Mouse (Mus musculus) kidney, adult 2 months (tissue): ENCODE measurements around the gene Adgrl1. TPM values are rescaled to one million over a fixed set of nuclear protein-coding genes. Genes with fewer than 3 reads are reported as not detected.

Experiments
- DNase-seq: peaks from one replicate; pipeline ENCODE4 v3.0.0; 2021
- H3K27ac ChIP-seq: fragments of 200-500 bp; 2 replicates; pipeline ENCODE4 v1.5.1; 2012; ENCODE audit warnings: low read depth, low read length, control low read depth, inconsistent platforms; ENCODE audit not compliant: insufficient read depth
- H3K27me3 ChIP-seq: fragments of 200-500 bp; replicated peaks from 2 replicates; pipeline ENCODE4 v1.6.1; 2012; ENCODE audit warnings: mild to moderate bottlenecking, moderate library complexity, low read length, inconsistent platforms; ENCODE audit not compliant: control insufficient read depth, insufficient read depth
- H3K36me3 ChIP-seq: fragments of 200-500 bp; 2 replicates; pipeline ENCODE4 v1.6.1; 2012; ENCODE audit warnings: mild to moderate bottlenecking, moderate library complexity, low read length, inconsistent platforms; ENCODE audit not compliant: control insufficient read depth, insufficient read depth
- H3K4me1 ChIP-seq: fragments of 200-500 bp; 2 replicates; pipeline ENCODE4 v1.6.1; 2011; ENCODE audit warnings: low read length; ENCODE audit not compliant: control insufficient read depth, insufficient read depth
- H3K4me3 ChIP-seq: fragments of 200-500 bp; 2 replicates; pipeline ENCODE4 v1.5.1; 2011; ENCODE audit warnings: mild to moderate bottlenecking, low read depth, low read length, control low read depth; ENCODE audit not compliant: insufficient read depth
- CTCF ChIP-seq: fragments of 200-500 bp; conservative IDR thresholded peaks from 2 replicates; pipeline ENCODE4 v1.5.1; 2011; ENCODE audit warnings: low read depth, mild to moderate bottlenecking, control low read depth, low read length, moderate library complexity, mixed read lengths; ENCODE audit not compliant: insufficient read depth, insufficient read length
- POLR2A ChIP-seq: fragments of 200-500 bp; IDR thresholded peaks from one replicate; pipeline ENCODE4 v1.6.1; 2011; ENCODE audit warnings: low read depth, low read length, control low read depth
- WGBS: fragments of 180-500 bp; shearing (Covaris S2); methylation state at CpG from one replicate; pipeline ENCODE4 v1.1.7; 2018; 5-methylcytosine and 5-hydroxymethylcytosine counted together
- polyA plus RNA-seq: library from polyadenylated mRNA; depleted of rRNA; stranded (reverse); fragments of >200 nt; gene quantifications from 2 replicates; pipeline ENCODE4 v1.2.3, GENCODE M21; 2012

Gene Adgrl1
- polyA plus RNA-seq, 1 experiment: 28.7 TPM

DNA sequence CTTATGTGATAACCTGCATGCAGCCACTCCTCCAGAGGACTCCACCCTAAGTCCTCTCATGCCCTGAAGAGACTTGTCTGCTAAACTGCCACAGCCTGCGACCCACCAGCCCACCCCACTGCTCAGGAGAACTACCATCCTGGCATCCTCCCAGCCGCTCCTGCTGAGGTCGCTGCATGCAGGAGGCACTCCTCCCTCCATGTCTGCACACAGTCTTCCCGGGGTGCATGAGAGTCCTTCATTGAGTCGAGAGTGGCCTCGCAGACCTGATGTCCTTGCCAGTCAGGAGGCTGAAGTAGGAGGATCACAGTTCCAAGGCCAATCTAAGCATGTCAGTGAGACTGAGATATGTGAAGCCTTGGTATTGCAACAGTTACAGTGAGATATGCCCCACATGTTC is 17.7 kb downstream of the Adgrl1 start:
- Histone ChIP-seq H3K36me3 (no peaks in the 10 kb centered on the region), H3K27ac (no peak overlapping the region), H3K27me3 (no peaks in the 10 kb centered on the region), H3K4me3 (no peak overlapping the region), H3K4me1 (no peaks in the 10 kb centered on the region)
- DNase-seq: no peak
- 79% methylated on average over 6 of the region's 6 CpGs for WGBS
- TF ChIP-seq CTCF (no peak), POLR2A (no peak)

GRCm38 (mm10) chr8:83921558-83921957 is 21.7 kb downstream of the Adgrl1 start:
- DNase-seq: peak; percentile 78
- Histone ChIP-seq H3K27me3 (no peaks in the 10 kb centered on the region), H3K27ac (no peak overlapping the region), H3K4me1 (peaks cover 17% of the 10 kb centered on the region), H3K4me3 (no peak overlapping the region), H3K36me3 (no peaks in the 10 kb centered on the region)
- WGBS: 78% methylated on average over 3 of the region's 3 CpGs
- TF ChIP-seq CTCF (peak; percentile 61), POLR2A (no peak)

DNA sequence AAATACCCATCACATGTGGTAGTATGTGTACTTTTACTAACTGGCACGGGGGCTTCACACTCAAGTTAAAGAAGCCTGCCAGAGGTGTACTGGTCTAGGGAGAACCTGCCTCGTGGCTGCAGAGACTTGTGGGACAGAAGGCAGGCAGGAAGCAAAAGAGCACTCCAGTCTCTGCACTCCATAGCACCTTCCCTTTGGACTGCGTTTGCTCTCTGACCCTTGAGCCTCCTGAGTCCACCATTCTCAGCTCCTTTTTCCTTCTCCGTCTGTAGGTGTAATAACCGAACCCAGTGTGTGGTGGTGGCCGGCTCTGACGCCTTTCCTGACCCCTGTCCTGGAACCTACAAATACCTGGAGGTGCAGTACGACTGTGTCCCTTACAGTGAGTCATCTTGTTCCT is 22.8 kb downstream of the Adgrl1 start:
- peak; percentile 59 for DNase-seq
- Histone ChIP-seq H3K27ac (peak overlapping the region; percentile 34; the same call in 1 of the 2 replicates), H3K36me3 (no peaks in the 10 kb centered on the region), H3K4me1 (peaks cover 17% of the 10 kb centered on the region), H3K27me3 (no peaks in the 10 kb centered on the region), H3K4me3 (no peak overlapping the region)
- TF ChIP-seq POLR2A (no peak), CTCF (no peak)
- 66% methylated on average over 8 of the region's 8 CpGs for WGBS

DNA sequence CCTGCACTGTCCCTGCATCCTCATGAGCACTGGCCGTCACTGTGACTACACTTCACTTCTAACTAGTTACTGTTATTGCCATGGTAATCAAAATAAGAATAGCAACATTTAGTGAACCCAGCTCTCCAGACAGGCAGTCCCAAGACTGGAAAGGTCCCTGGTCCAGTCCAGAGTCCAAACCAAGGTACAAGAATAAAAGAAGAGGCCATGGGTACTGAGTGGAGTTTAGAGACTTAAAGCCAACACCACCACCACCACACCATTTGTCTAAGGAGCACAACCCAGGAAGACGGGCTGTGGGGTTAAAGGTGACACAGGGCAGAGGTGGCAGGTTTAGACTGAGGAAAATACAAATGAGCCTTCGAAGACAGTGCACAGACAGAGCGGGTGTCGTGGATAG is 24.7 kb downstream of the Adgrl1 start:
- TF ChIP-seq CTCF (no peak), POLR2A (no peak)
- Histone ChIP-seq H3K4me3 (no peak overlapping the region), H3K27me3 (no peaks in the 10 kb centered on the region), H3K27ac (peak overlapping the region; percentile 76), H3K4me1 (peaks cover 17% of the 10 kb centered on the region), H3K36me3 (no peaks in the 10 kb centered on the region)
- DNase-seq: peak; percentile 81
- 73% methylated on average over 5 of the region's 5 CpGs for WGBS

DNA sequence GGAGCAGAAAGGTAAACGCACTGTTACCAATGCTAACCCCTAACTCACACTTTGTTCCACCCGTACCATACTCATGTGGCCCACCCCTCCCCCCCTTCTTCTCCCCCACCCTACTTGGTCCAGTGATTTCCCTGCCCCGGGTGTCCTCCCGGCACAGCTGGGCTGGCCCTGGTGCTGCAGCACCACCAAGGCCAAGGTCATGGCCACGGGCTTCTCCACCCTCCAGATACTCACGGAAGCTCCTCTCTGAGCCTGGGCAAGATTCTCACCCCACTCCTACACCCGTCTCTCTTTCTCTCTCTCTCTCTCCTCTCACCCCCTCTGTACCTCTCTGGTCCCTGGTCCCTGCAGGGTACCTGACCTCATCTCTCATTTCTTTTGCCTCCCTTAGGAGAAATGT is 26.4 kb downstream of the Adgrl1 start:
- no peak overlapping the region for H3K4me3 ChIP-seq
- H3K4me1 ChIP-seq: peaks cover 17% of the 10 kb centered on the region
- H3K27ac ChIP-seq: no peak overlapping the region
- H3K27me3 ChIP-seq: no peaks in the 10 kb centered on the region
- no peaks in the 10 kb centered on the region for H3K36me3 ChIP-seq
- WGBS: 31% methylated on average over 7 of the region's 7 CpGs
- TF ChIP-seq CTCF (no peak), POLR2A (no peak)
- peak; percentile 31 for DNase-seq

DNA sequence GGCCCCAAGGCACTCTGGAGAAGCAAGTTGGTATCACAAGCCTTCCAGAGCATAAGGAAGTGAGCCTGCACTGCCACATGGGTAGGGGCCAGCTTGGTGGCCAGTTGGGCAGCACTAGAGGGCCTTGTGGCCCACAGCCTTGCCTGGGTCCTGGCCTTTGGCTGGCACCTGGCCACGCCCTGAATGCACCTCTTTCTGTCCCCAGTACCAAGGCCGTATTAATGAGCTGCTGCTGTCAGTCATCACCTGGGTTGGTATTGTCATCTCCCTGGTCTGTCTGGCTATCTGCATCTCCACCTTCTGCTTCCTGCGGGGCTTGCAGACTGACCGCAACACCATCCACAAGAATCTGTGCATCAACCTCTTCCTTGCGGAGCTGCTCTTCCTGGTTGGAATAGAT is 34.3 kb downstream of the Adgrl1 start:
- 85% methylated on average over 5 of the region's 5 CpGs for WGBS
- no peak overlapping the region for H3K27ac ChIP-seq
- no peak overlapping the region for H3K4me3 ChIP-seq
- no peaks in the 10 kb centered on the region; the same call in 1 of the 2 replicates for H3K36me3 ChIP-seq
- no peak for DNase-seq
- H3K4me1 ChIP-seq: no peaks in the 10 kb centered on the region
- TF ChIP-seq CTCF (no peak), POLR2A (no peak)
- H3K27me3 ChIP-seq: no peaks in the 10 kb centered on the region

DNA sequence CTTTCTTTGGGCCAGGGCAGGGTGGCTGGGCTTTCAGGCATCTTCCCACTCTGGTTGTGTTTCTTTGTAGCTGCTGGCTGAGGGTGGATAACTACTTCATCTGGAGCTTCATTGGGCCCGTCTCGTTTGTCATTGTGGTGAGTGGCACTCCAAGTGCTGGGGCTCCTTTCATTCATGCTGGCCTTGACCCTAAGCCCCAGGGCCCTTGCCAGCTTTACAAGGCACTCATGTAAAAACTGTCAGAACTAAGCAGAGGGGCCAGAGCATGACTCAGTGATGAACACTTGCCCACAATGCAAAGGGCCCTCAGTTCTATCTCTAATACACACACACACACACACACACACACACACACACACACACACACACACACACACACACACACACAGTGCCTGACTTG is 35.1 kb downstream of the Adgrl1 start:
- Histone ChIP-seq H3K4me3 (no peak overlapping the region), H3K4me1 (no peaks in the 10 kb centered on the region), H3K27ac (no peak overlapping the region), H3K27me3 (no peaks in the 10 kb centered on the region), H3K36me3 (no peaks in the 10 kb centered on the region; the same call in 1 of the 2 replicates)
- TF ChIP-seq CTCF (no peak), POLR2A (no peak)
- WGBS: 87% methylated on average over 2 of the region's 2 CpGs
- DNase-seq: no peak

GRCm38 (mm10) chr8:83935435-83935834 is 35.5 kb downstream of the Adgrl1 start:
- Histone ChIP-seq H3K27me3 (no peaks in the 10 kb centered on the region), H3K4me1 (no peaks in the 10 kb centered on the region), H3K36me3 (no peaks in the 10 kb centered on the region; the same call in 1 of the 2 replicates), H3K27ac (no peak overlapping the region), H3K4me3 (no peak overlapping the region)
- 93% methylated on average over 8 of the region's 8 CpGs for WGBS
- no peak for DNase-seq
- TF ChIP-seq POLR2A (no peak), CTCF (no peak)
